Mouse (Mus musculus): Measurements from ENCODE around the gene Klhl9. TPM values are rescaled to one million over a fixed set of nuclear protein-coding genes. Genes with fewer than 3 reads are reported as not detected.

Gene Klhl9
- polyA plus RNA-seq, 1 experiment from 2014 or later, result 177 TPM

DNA sequence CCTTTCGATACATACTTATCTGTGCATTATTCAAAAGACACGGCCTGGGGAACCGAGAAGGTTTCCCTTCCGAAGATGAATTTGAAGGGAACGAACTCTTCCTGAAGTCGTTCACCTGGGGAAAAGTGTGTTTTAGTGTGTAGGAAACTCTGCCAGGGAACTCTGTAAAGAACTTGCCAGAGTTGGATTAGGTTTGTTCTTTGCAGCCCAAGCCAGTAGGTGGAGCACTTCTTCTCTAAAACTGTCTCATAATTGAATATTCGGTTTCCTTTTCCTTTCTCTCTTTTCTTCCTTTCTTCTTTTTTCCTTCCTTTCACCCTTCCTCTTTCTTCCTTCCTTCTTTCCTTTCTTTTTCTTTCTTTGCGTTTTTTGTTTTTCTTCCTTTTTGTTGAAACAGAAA, 41.9 kb downstream of the Klhl9 start:
- H3K9ac ChIP-seq (replicated peaks; ENCODE audit: low read length), result no peak overlapping the region
- no peak for ATAC-seq (ENCODE audit: low FRiP score, low TSS enrichment)
- no peaks in the 10 kb centered on the region for H3K9me3 ChIP-seq (ENCODE audit: control insufficient read depth, low read length)
- WGBS, result 53% methylated on average over 8 of the region's 8 CpGs
- no peaks in the 10 kb centered on the region for H3K36me3 ChIP-seq (ENCODE audit: control insufficient read depth, insufficient read depth, low read length)
- no peaks in the 10 kb centered on the region for H3K4me1 ChIP-seq (ENCODE audit: control insufficient read depth, insufficient read depth, low read length)
- H3K4me2 ChIP-seq (ENCODE audit: low read length), result no peak overlapping the region
- H3K27ac ChIP-seq (replicated peaks; ENCODE audit: low read depth, low read length), result no peak overlapping the region
- peak; percentile 66 for DNase-seq
- H3K4me3 ChIP-seq (replicated peaks; ENCODE audit: low read depth, low read length), result no peak overlapping the region
- no peaks in the 10 kb centered on the region for H3K27me3 ChIP-seq (ENCODE audit: control insufficient read depth, insufficient read depth, low read length)

DNA sequence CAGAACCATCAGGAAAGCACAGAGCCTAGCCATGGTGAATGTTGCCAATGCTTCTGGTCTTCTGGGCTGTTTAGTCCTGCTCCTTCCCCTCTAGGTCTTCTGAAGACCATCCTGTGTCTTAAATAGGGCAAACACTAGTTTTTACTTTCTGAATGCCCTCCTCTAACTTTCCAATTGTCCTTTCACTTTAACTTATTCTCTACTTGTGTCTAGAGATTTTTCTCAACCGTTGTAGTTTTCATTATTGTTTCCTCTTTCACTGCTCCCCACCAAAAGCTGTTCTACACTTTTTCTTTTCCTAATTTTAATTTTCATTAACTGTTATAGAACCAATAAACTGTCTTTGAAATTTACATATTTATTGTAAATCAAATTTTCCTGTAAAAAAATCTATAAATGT, 45.4 kb downstream of the Klhl9 start, which contains the start of gene Ifna16:
Ifna16 (minus strand) TSS at position 101 of the 400 bp plus-strand sequence.
- Histone ChIP-seq H3K4me1 (ENCODE audit: control insufficient read depth, insufficient read depth, low read length) (no peaks in the 10 kb centered on the region), H3K4me3 (replicated peaks; ENCODE audit: low read depth, low read length) (no peak within 1 kb of the TSS), H3K27me3 (ENCODE audit: control insufficient read depth, insufficient read depth, low read length) (no peaks in the 10 kb centered on the region), H3K9ac (replicated peaks; ENCODE audit: low read length) (no peak within 1 kb of the TSS), H3K9me3 (ENCODE audit: control insufficient read depth, low read length) (no peaks in the 10 kb centered on the region), H3K36me3 (ENCODE audit: control insufficient read depth, insufficient read depth, low read length) (no peaks in the 10 kb centered on the region), H3K27ac (replicated peaks; ENCODE audit: low read depth, low read length) (no peak within 1 kb of the TSS), H3K4me2 (ENCODE audit: low read length) (no peak within 1 kb of the TSS)
- WGBS, result 79% methylated on average over 1 of the region's 1 CpGs
- ATAC-seq (ENCODE audit: low FRiP score, low TSS enrichment) (no peak), DNase-seq (no peak)

Other genes starting within 250 kb of the Klhl9 start
- not detected in 2 replicates for gene Ifnb1, start 199.7 kb downstream of the Klhl9 start, polyA plus RNA-seq (2014; fragmentation: Nextera tagmentation; extraction: Ambion mirVana)
- gene Ifna15, start 164.2 kb downstream of the Klhl9 start, polyA plus RNA-seq (2014; fragmentation: Nextera tagmentation; extraction: Ambion mirVana), result not detected in 2 replicates
- not detected in 2 replicates for gene Ifna14, start 150.7 kb downstream of the Klhl9 start, polyA plus RNA-seq (2014; fragmentation: Nextera tagmentation; extraction: Ambion mirVana)
- not detected in 2 replicates for gene Ifna9, start 130.1 kb downstream of the Klhl9 start, polyA plus RNA-seq (2014; fragmentation: Nextera tagmentation; extraction: Ambion mirVana)
- gene Ifna12, start 119.1 kb downstream of the Klhl9 start, polyA plus RNA-seq (2014; fragmentation: Nextera tagmentation; extraction: Ambion mirVana), result not detected in 2 replicates
- gene C87499, start 88.1 kb downstream of the Klhl9 start, polyA plus RNA-seq (2014; fragmentation: Nextera tagmentation; extraction: Ambion mirVana), result not detected in 2 replicates
- gene Ifna13, start 78.0 kb downstream of the Klhl9 start, polyA plus RNA-seq (2014; fragmentation: Nextera tagmentation; extraction: Ambion mirVana), result not detected in 2 replicates
- gene Ifna16, start 45.5 kb downstream of the Klhl9 start, polyA plus RNA-seq (2014; fragmentation: Nextera tagmentation; extraction: Ambion mirVana), result not detected in 2 replicates
- not detected in 2 replicates for gene Ifna2, start 38.6 kb downstream of the Klhl9 start, polyA plus RNA-seq (2014; fragmentation: Nextera tagmentation; extraction: Ambion mirVana)
- gene Ifnab, start 31.1 kb downstream of the Klhl9 start, polyA plus RNA-seq (2014; fragmentation: Nextera tagmentation; extraction: Ambion mirVana), result not detected in 2 replicates
- 1.8 and 2.2 TPM in 2 replicates for gene Gm26566, start 660 bp downstream of the Klhl9 start, polyA plus RNA-seq (2014; fragmentation: Nextera tagmentation; extraction: Ambion mirVana)
- gene Gm13271, start 32.4 kb upstream of the Klhl9 start, polyA plus RNA-seq (2014; fragmentation: Nextera tagmentation; extraction: Ambion mirVana), result not detected in 2 replicates
- gene Gm13283, start 37.7 kb upstream of the Klhl9 start, polyA plus RNA-seq (2014; fragmentation: Nextera tagmentation; extraction: Ambion mirVana), result not detected in 2 replicates
- gene Gm13290, start 51.4 kb upstream of the Klhl9 start, polyA plus RNA-seq (2014; fragmentation: Nextera tagmentation; extraction: Ambion mirVana), result not detected in 2 replicates
- gene Gm13289, start 54.5 kb upstream of the Klhl9 start, polyA plus RNA-seq (2014; fragmentation: Nextera tagmentation; extraction: Ambion mirVana), result not detected in 2 replicates
- not detected in 2 replicates for gene Gm13272, start 57.4 kb upstream of the Klhl9 start, polyA plus RNA-seq (2014; fragmentation: Nextera tagmentation; extraction: Ambion mirVana)
- not detected in 2 replicates for gene Ifnz, start 59.7 kb upstream of the Klhl9 start, polyA plus RNA-seq (2014; fragmentation: Nextera tagmentation; extraction: Ambion mirVana)
- not detected in 2 replicates for gene Gm13276, start 63.2 kb upstream of the Klhl9 start, polyA plus RNA-seq (2014; fragmentation: Nextera tagmentation; extraction: Ambion mirVana)
- not detected in 2 replicates for gene Gm13277, start 66.2 kb upstream of the Klhl9 start, polyA plus RNA-seq (2014; fragmentation: Nextera tagmentation; extraction: Ambion mirVana)
- not detected in 2 replicates for gene Gm13278, start 69.1 kb upstream of the Klhl9 start, polyA plus RNA-seq (2014; fragmentation: Nextera tagmentation; extraction: Ambion mirVana)
- not detected in 2 replicates for gene Gm13275, start 72.0 kb upstream of the Klhl9 start, polyA plus RNA-seq (2014; fragmentation: Nextera tagmentation; extraction: Ambion mirVana)
- gene Gm13279, start 74.9 kb upstream of the Klhl9 start, polyA plus RNA-seq (2014; fragmentation: Nextera tagmentation; extraction: Ambion mirVana), result not detected in 2 replicates
- 0.17 TPM in 1 of 2 replicates, not detected in the other for gene Gm13285, start 77.2 kb upstream of the Klhl9 start, polyA plus RNA-seq (2014; fragmentation: Nextera tagmentation; extraction: Ambion mirVana)
- gene Gm13287, start 80.8 kb upstream of the Klhl9 start, polyA plus RNA-seq (2014; fragmentation: Nextera tagmentation; extraction: Ambion mirVana), result not detected in 2 replicates
- gene Gm13288, start 83.1 kb upstream of the Klhl9 start, polyA plus RNA-seq (2014; fragmentation: Nextera tagmentation; extraction: Ambion mirVana), result 0.08 TPM in 1 of 2 replicates, not detected in the other
- gene Ifna7, start 93.8 kb upstream of the Klhl9 start, polyA plus RNA-seq (2014; fragmentation: Nextera tagmentation; extraction: Ambion mirVana), result not detected in 2 replicates
- gene Ifna11, start 97.5 kb upstream of the Klhl9 start, polyA plus RNA-seq (2014; fragmentation: Nextera tagmentation; extraction: Ambion mirVana), result not detected in 2 replicates
- not detected in 2 replicates for gene Ifna6, start 105.0 kb upstream of the Klhl9 start, polyA plus RNA-seq (2014; fragmentation: Nextera tagmentation; extraction: Ambion mirVana)
- not detected in 2 replicates for gene Ifna5, start 113.1 kb upstream of the Klhl9 start, polyA plus RNA-seq (2014; fragmentation: Nextera tagmentation; extraction: Ambion mirVana)
- gene Ifna4, start 119.4 kb upstream of the Klhl9 start, polyA plus RNA-seq (2014; fragmentation: Nextera tagmentation; extraction: Ambion mirVana), result not detected in 2 replicates
- gene Ifna1, start 127.6 kb upstream of the Klhl9 start, polyA plus RNA-seq (2014; fragmentation: Nextera tagmentation; extraction: Ambion mirVana), result not detected in 2 replicates
- not detected in 2 replicates for gene Ifne, start 157.7 kb upstream of the Klhl9 start, polyA plus RNA-seq (2014; fragmentation: Nextera tagmentation; extraction: Ambion mirVana)